Comparison of ENCODE assay signal across 15 mouse cellular contexts in the genomic region with DNA sequence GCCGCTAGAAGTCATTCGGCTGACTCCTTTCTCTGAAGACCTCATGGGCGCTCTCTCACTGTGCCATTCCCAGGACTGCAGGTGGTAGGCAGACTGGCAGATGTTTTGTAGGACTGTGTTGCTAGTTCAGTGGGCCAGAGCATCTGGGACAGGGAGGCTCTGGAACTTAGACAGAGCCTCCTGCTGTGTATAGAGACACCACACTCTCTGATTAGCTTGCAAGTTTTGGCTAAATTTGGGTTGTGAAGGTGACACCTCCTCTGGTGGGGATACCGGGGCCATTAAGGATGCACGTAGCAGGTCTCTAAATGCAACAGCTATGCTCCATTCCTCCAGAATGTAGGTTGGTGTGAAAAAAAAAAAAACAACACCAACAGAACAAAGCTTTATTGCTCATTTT.
"Had no signal": no experiment of that assay in that cellular context is flagged by ENCODE, and none has a peak within 500 bp of the region (broad histone marks: within the 10 kb centered on the region; RNA-seq: fewer than 3 reads in every experiment).

No protein-coding gene starts in this region.

- DNase-seq: kidney, adult 11 months; kidney, adult 9 months; kidney, postnatal 36 days; left cerebral cortex, postnatal 4 days; lung, embryonic 14.5 days; lung, postnatal 10 days; spleen, adult 18-20 months; thymus, adult 2 months; thymus, postnatal 25 days had no signal

- H3K4me1 ChIP-seq: liver, embryonic 12.5 days; megakaryocyte, embryonic 14.5 days had no signal

- H3K27ac ChIP-seq: kidney, postnatal 0 days; limb, embryonic 15.5 days; liver, embryonic 12.5 days; macrophage; midbrain, embryonic 12.5 days had no signal

- H3K9ac ChIP-seq: limb, embryonic 15.5 days; liver, embryonic 12.5 days; lung, embryonic 14.5 days; midbrain, embryonic 12.5 days had no signal

- ATAC-seq: liver, embryonic 12.5 days had no signal

- H3K9me3 ChIP-seq: limb, embryonic 15.5 days; liver, embryonic 12.5 days; midbrain, embryonic 12.5 days had no signal

- H3K27me3 ChIP-seq: limb, embryonic 15.5 days; liver, embryonic 12.5 days; megakaryocyte, embryonic 14.5 days; midbrain, embryonic 12.5 days had no signal

- H3K4me3 ChIP-seq: limb, embryonic 15.5 days; liver, embryonic 12.5 days; megakaryocyte, embryonic 14.5 days; midbrain, embryonic 12.5 days had no signal

- H3K36me3 ChIP-seq: limb, embryonic 15.5 days; liver, embryonic 12.5 days; midbrain, embryonic 12.5 days had no signal

- H3K4me2 ChIP-seq: limb, embryonic 15.5 days; liver, embryonic 12.5 days; lung, embryonic 14.5 days; midbrain, embryonic 12.5 days had no signal
